Mouse (Mus musculus): ENCODE results near the gene Capns2. TPM values are rescaled to one million over a fixed set of nuclear protein-coding genes. Genes with fewer than 3 reads are reported as not detected.

Capns2 gene
- total RNA-seq, 2 experiments from 2014 or later, result 1.2 to 3.0 TPM

- Histone ChIP-seq H3K27ac (no peak overlapping the region), H3K4me3 (no peak overlapping the region)
- TF ChIP-seq CTCF (conservative IDR thresholded peaks at IDR 0.05), result no peak
- DNase-seq (ENCODE audit: low spot score in 2 of 2), result no peak
These were observed 36.8 kb downstream of the Capns2 start for GRCm38 (mm10) chr8:92938056-92938455.

DNA sequence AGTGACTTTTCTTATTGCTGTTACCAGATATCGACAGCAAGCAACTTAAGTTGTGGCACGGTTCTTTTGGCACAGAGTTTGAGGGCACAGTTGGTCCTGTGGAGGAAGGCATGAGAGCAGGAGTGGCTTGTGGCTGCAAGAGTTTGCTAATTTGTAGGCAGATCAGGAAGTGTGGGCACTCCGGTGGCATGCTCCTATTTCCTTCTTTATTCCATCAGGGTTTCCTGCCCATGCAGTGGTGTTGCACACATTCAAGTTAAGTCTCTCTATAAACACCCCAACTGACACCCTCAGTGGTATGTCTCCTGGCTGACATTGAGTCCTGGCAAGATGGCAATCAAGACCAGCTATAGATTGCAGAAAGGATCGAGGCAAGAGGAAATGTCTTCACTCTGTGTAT is 47.9 kb downstream of the Capns2 start:
- no peak for DNase-seq (ENCODE audit: low spot score in 2 of 2)
- no peak for TF ChIP-seq CTCF (conservative IDR thresholded peaks at IDR 0.05)
- no peak overlapping the region for H3K4me3 ChIP-seq
- no peak overlapping the region for H3K27ac ChIP-seq

- Histone ChIP-seq H3K4me3 (no peak overlapping the region), H3K27ac (no peak overlapping the region)
- no peak for TF ChIP-seq CTCF (conservative IDR thresholded peaks at IDR 0.05)
- DNase-seq (ENCODE audit: low spot score in 2 of 2), result no peak
These were observed 49.6 kb downstream of the Capns2 start for GRCm38 (mm10) chr8:92950639-92951371.

Small RNA genes lying within 50 kb of the gene (microRNA-seq; reads per million reads assigned to microRNA genes)
- 0 reads per million in 2 experiments for gene Gm22151

Other genes with a start within 250 kb of the Capns2 start
- under 1 TPM; 0.10 to 0.38 TPM for gene Irx6, start 227.1 kb upstream of the Capns2 start, total RNA-seq (2021)
- 1 to 10 TPM; 2.7 to 3.0 TPM for gene Mmp2, start 74.1 kb upstream of the Capns2 start, total RNA-seq (2021)
- gene Lpcat2, start 46.1 kb upstream of the Capns2 start, total RNA-seq (2021), result 10 to 100 TPM; 10.0 to 11.2 TPM
- under 1 TPM; 0.10 to 0.18 TPM for gene Slc6a2, start 58.7 kb downstream of the Capns2 start, total RNA-seq (2021)
- not detected for gene Ces1a, start 146.8 kb downstream of the Capns2 start, total RNA-seq (2021)
- not detected for gene Ces1b, start 178.6 kb downstream of the Capns2 start, total RNA-seq (2021)
- gene Ces1c, start 229.9 kb downstream of the Capns2 start, total RNA-seq (2021), result not detected

All from layer of hippocampus, adult 2 months (tissue).